Mouse (Mus musculus) layer of hippocampus, adult 8-10 months (tissue): ENCODE data around the gene Ptms. TPM values are rescaled to one million over a fixed set of nuclear protein-coding genes. Genes with fewer than 3 reads are reported as not detected.
A peak's percentile ranks its signal among the peaks of the same experiment; 100 is the strongest.

Experiments
- DNase-seq, 2 experiments: peaks; one replicate each; pipeline ENCODE4 v3.0.0; 2022; ENCODE audit warnings: low spot score in 2 of 2
- total RNA-seq, 4 experiments: library from RNA; stranded (reverse); gene quantifications; 2 replicates each; pipeline ENCODE4 v1.2.4; 2022

Ptms gene
- total RNA-seq, 4 experiments from 2014 or later: 881 to 936 (median 911) TPM

DNA sequence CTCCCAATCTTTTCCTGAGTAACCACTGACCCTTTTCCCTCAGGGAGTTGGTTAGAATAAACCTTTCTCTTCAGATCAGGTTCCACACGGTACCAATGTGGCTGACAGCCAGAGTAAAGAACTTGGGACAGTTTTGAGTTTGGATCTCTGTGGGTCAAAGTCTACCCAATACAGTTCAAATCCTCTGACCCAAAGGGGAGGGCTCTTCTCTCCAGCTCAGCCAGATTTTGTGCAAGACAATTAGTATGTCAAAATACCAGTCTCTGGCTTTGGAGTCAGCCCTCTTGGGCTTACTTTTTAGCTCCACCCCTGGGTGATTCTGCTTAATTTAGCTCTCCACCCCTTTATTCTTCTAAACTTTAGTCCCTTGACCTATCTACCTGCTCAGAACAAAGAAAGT is 10.3 kb upstream of the Ptms start:
- no peak for DNase-seq

GRCm38 (mm10) chr6:124925941-124926340 is 6.0 kb upstream of the Ptms start:
- no peak for DNase-seq

GRCm38 (mm10) chr6:124925173-124925793 is 5.4 kb upstream of the Ptms start:
- DNase-seq: no peak

DNA sequence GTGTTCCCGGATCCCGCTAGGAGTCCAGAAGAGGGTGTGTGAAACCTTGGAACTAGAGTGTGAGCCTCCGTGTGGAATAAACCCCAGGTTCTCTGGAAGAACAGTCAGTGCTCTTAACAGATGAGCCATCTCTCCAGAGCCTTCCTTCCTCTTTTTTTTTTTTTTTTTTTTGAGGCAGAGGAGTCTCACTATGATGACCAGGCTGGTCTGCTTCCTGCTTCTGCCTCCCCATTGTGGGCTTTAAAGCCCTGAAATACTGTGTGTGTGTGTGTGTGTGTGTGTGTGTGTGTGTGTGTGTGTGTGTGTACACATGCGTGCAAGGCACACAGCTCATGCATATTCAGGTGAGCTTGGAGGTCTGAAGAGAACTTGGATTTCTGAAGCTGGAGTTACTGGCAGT is 1.6 kb upstream of the Ptms start:
- no peak for DNase-seq

- DNase-seq: no peak
Measured at GRCm38 (mm10) chr6:124920318-124921085, 599 bp upstream of the Ptms start.

GRCm38 (mm10) chr6:124918890-124919627 is 844 bp downstream of the Ptms start:
- no peak for DNase-seq

- no peak for DNase-seq
Measured at GRCm38 (mm10) chr6:124918331-124918690, 1.6 kb downstream of the Ptms start.

DNA sequence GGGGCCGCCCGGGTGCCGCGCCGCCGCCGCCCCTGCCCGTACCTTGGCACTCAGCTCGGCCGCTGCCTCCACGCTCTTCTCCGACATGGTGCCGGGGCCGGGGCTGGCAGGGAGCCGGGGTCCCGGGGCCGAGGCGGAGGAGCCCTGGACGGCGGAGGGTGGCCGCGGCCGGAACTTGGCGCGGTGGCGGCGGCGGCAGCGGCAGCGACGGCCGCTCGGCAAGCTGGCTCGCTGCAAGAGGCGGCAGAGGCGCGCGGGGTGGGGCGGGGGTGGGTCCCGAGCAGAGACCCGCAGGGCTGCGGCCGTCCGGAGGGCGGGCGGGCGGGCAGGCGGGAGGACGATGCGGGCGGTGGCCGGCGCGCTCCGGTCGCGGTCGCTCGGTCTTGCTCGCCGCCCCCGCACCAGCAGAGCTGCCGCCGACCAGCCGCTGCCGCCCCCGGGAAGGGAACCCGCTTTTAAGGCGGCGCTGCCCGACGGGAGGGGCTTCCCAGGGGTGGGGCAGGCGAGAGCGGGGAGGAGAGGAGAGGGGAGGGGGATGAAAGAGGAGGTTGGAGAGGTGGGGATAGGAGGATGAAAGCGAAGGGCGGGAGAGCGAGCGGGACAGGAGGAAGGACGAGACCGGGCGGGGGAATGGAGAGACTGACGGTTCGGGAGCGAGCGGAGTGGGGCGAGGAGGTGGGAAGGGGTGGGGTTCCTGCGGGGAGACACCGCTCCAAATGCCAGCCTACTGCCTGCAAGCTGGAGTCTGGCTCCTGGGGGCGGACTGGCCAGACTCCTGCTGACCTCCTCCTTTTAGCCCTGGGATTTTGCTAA is 2.2 kb downstream of the Ptms start:
- DNase-seq: peak; percentile 87 to 94

DNA sequence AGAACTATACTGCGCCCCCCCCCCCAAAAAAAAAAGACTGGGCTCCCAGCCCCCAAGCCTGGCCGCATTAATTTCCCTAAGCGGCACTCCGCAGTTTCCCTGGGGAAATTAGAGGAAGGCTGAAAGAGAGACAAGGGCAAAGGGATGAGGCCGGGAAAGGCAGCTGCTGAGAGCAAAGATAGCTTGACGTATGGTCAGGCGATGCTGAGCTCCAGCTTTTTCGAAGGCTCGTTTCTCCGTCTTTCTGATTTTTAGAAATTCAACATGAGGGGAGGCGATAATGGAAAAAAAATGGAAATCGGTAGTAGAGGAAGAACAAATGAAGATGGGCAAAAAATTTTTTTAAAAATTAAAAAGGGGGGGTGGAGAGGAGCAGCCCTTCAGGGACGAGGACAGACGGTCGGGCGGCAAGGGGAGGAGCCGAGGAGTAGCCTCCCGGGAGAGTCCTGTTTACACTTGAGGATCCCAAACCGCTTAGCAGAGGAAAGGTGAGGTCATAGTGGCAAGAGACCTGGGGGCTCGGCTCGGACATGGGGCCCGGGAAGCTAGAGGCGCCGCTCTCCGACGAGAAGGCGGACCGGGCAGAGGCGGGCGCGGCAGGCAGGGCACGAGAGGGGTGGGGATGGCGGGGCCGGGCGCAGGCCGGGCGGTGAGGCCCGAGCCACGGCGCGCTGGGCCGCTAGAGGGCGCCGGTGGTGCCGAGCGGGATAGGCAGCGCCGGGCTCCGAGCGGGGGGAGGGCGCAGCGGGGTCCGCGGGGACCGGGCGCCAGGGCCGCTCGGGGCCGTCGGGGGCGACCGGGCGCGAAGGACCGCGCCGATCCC is 3.0 kb downstream of the Ptms start:
- peak; percentile 65 to 87 for DNase-seq

DNA sequence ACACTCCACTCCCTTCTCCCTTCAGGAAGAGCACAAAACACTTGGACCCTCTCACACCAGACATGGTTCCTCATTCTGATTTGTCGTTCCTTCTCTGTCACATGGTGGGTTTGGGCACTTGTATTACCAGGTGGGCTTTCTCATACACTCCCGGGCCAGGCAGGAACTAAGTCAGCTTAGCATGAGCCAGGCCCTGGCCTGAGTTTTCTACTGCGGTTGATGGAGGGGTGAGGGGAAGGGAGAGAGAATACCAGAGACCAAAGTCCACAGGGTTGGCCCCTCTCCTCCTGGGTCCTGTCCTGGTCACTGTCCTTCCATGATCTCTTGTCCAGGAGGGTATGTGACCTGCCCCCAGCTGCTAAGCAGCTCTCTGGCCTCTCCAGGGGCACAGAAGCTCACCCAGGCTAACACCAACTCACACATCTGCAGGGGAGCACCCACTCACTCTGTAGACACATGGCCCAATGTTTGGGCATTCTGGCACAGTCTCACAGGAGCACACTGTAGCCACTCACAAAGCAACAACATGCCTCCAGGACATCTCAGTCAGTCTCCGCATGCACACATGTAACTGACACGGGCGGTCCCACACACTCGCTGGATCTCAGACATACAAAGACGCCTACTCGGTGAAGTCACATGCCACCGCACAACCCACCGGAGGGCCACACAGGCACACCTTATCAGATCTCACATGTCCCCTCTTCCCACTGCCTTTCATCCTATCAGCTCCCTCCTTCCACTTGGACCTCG is 3.8 kb downstream of the Ptms start:
- DNase-seq: peak; percentile 74 to 78

GRCm38 (mm10) chr6:124915160-124915941 is 4.6 kb downstream of the Ptms start:
- no peak for DNase-seq

- no peak for DNase-seq
Measured at GRCm38 (mm10) chr6:124914511-124914910, 5.4 kb downstream of the Ptms start.

GRCm38 (mm10) chr6:124913721-124914285 is 6.1 kb downstream of the Ptms start:
- no peak for DNase-seq

- no peak for DNase-seq
Measured at GRCm38 (mm10) chr6:124913214-124913613, 6.7 kb downstream of the Ptms start.

GRCm38 (mm10) chr6:124911533-124912218 is 8.2 kb downstream of the Ptms start, which contains the start of gene Lag3:
Gene Lag3 (minus strand): TSS chr6:124911705.
- no peak for DNase-seq

DNA sequence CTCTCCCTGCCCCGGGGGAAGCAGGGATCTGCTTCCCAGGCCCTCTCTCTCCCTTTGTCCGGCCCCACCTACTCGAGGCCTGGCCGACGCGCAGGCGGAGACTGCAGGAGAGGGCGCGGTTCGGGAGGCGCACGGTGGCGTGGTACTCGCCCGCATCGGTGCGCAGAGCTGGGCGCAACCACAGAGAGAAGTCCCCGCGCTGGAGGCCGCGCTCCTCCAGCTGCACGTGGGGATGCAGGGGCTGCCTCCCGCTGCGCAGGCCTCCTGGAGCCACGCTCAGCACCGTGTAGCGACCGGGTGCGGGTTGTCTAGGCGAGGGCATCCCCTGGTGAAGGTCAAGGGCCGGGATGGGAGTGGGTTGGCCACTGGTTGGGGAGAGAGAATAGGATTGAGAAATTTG is 9.9 kb downstream of the Ptms start:
- no peak for DNase-seq

- DNase-seq: no peak
Measured at GRCm38 (mm10) chr6:124907767-124908166, 12.1 kb downstream of the Ptms start.
